Mouse (Mus musculus): ENCODE measurements around the gene Glce. TPM values are rescaled to one million over a fixed set of nuclear protein-coding genes. Genes with fewer than 3 reads are reported as not detected.
A peak's percentile ranks its signal among the peaks of the same experiment; 100 is the strongest.

Gene Glce
- polyA plus RNA-seq, 1 experiment from 2014 or later, result 25.5 TPM

DNA sequence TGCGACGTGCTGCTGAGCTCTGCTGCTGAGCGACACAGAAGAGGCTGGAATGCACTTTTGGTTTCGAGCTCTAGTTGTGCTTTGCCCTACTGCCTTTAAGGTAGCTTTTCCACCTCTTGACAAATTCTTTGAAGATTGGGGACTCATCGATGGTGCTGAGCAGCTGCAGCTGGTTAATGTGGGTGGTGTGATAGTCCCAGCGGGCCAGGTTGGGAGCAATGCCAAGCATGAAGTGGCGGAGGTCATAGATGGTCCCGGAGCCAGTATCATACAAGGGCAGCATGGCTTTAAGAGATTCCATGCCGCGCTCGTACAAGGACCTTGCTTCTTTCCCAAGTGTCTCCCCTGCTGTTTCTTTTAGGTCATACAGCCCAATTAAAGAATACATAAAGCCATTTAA is 62.5 kb downstream of the Glce start:
- Histone ChIP-seq H3K27me3 (ENCODE audit: control insufficient read depth, insufficient read depth, low read length) (no peaks in the 10 kb centered on the region), H3K9me3 (replicated peaks; ENCODE audit: control insufficient read depth, low read length) (no peaks in the 10 kb centered on the region), H3K9ac (ENCODE audit: low read length) (no peak overlapping the region), H3K27ac (ENCODE audit: low read length) (no peak overlapping the region), H3K4me3 (replicated peaks; ENCODE audit: low read length) (no peak overlapping the region), H3K4me2 (ENCODE audit: low read depth, low read length) (no peak overlapping the region), H3K4me1 (ENCODE audit: control insufficient read depth, insufficient read depth, low read length) (no peaks in the 10 kb centered on the region), H3K36me3 (ENCODE audit: control insufficient read depth, insufficient read depth, low read length) (no peaks in the 10 kb centered on the region)
- ATAC-seq (ENCODE audit: insufficient read depth, low FRiP score), result no peak
- WGBS, result 93% methylated on average over 11 of the region's 11 CpGs

- Histone ChIP-seq H3K36me3 (ENCODE audit: control insufficient read depth, insufficient read depth, low read length) (no peaks in the 10 kb centered on the region), H3K9me3 (replicated peaks; ENCODE audit: control insufficient read depth, low read length) (no peaks in the 10 kb centered on the region), H3K4me1 (ENCODE audit: control insufficient read depth, insufficient read depth, low read length) (no peaks in the 10 kb centered on the region), H3K27me3 (ENCODE audit: control insufficient read depth, insufficient read depth, low read length) (no peaks in the 10 kb centered on the region), H3K9ac (ENCODE audit: low read length) (no peak overlapping the region), H3K4me2 (ENCODE audit: low read depth, low read length) (no peak overlapping the region), H3K4me3 (replicated peaks; ENCODE audit: low read length) (no peak overlapping the region), H3K27ac (ENCODE audit: low read length) (no peak overlapping the region)
- 70% methylated on average over 7 of the region's 7 CpGs for WGBS
- no peak for ATAC-seq (ENCODE audit: insufficient read depth, low FRiP score)
These were observed 64.5 kb downstream of the Glce start for GRCm38 (mm10) chr9:62057881-62058506.

DNA sequence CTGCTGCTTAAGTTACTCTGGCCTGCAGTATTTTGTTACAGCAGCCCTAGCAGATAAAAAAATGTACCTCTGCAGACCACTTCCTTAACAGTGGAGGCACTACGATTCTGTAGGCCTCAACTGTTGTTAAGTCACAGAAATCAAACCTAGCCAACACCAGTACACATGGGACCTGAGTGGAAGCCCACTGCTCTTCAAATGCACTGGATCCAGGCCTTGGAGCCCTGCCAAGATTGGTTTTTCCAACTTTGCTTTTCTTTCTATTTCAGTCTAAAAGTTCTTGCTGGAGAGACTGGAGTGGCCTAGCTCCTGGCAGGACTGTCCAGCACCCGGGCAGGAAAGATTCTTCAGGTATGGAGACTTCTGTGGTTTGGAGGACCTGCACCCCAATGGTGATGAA is 66.2 kb downstream of the Glce start:
- 85% methylated on average over 2 of the region's 2 CpGs for WGBS
- no peak overlapping the region for H3K4me2 ChIP-seq (ENCODE audit: low read depth, low read length)

DNA sequence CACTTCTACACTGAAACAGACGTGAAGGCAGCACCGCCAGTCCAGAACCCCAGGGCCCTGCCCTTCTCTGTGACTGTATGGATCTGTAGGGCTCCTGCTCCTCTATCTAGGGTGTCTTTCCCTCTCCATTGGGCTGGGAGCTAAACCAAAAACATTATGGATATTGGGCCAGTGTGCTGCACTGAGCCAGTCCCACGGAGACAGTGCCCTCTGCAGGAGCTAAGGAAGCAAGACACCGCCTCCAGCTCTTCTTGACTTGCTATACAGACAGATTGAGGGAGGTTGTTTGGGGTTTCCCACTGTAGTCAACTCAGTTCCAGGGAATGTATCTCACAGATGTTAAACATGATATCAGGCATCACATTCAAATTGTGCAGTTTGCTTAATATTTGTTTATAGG is 71.7 kb downstream of the Glce start:
- 60% methylated on average over 4 of the region's 4 CpGs for WGBS
- no peaks in the 10 kb centered on the region for H3K27me3 ChIP-seq (ENCODE audit: control insufficient read depth, insufficient read depth, low read length)
- no peak overlapping the region for H3K27ac ChIP-seq (ENCODE audit: low read length)
- no peak overlapping the region for H3K4me2 ChIP-seq (ENCODE audit: low read depth, low read length)
- no peak for ATAC-seq (ENCODE audit: insufficient read depth, low FRiP score)
- no peak overlapping the region for H3K9ac ChIP-seq (ENCODE audit: low read length)
- H3K4me3 ChIP-seq (replicated peaks; ENCODE audit: low read length), result no peak overlapping the region
- H3K9me3 ChIP-seq (replicated peaks; ENCODE audit: control insufficient read depth, low read length), result no peaks in the 10 kb centered on the region
- H3K36me3 ChIP-seq (ENCODE audit: control insufficient read depth, insufficient read depth, low read length), result no peaks in the 10 kb centered on the region
- no peaks in the 10 kb centered on the region for H3K4me1 ChIP-seq (ENCODE audit: control insufficient read depth, insufficient read depth, low read length)

More for the DNA sequence above, 66.2 kb downstream of the Glce start:
- no peaks in the 10 kb centered on the region for H3K36me3 ChIP-seq (ENCODE audit: control insufficient read depth, insufficient read depth, low read length)
- H3K9me3 ChIP-seq (replicated peaks; ENCODE audit: control insufficient read depth, low read length), result no peaks in the 10 kb centered on the region
- H3K27me3 ChIP-seq (ENCODE audit: control insufficient read depth, insufficient read depth, low read length), result no peaks in the 10 kb centered on the region
- H3K4me3 ChIP-seq (replicated peaks; ENCODE audit: low read length), result no peak overlapping the region
- H3K4me1 ChIP-seq (ENCODE audit: control insufficient read depth, insufficient read depth, low read length), result no peaks in the 10 kb centered on the region
- ATAC-seq (ENCODE audit: insufficient read depth, low FRiP score), result no peak
- H3K9ac ChIP-seq (ENCODE audit: low read length), result no peak overlapping the region
- H3K27ac ChIP-seq (ENCODE audit: low read length), result no peak overlapping the region

GRCm38 (mm10) chr9:62049166-62049565 is 73.3 kb downstream of the Glce start:
- ATAC-seq (ENCODE audit: insufficient read depth, low FRiP score), result no peak

DNA sequence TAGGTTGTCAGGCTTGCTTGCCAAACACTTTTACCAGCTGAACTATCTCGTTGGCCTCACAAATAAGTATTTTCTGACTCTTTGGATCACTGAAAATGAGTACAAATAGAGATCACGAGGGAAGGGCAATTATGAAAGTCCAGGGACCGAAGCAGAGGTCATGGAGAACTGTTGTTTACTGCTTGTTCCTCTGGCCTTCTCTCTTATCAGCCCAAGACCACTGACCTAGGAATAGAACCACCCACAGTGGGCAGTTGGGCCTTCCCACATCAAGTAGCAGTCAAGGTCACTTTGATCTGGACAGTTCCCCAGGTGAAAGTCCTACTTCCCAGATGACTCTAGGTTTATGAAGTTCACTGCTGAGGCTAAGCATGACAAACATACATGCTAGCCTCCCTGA is 80.3 kb downstream of the Glce start:
- no peak for ATAC-seq (ENCODE audit: insufficient read depth, low FRiP score)
- no peak overlapping the region for H3K27ac ChIP-seq (ENCODE audit: low read length)
- H3K9me3 ChIP-seq (replicated peaks; ENCODE audit: control insufficient read depth, low read length), result no peaks in the 10 kb centered on the region
- H3K36me3 ChIP-seq (ENCODE audit: control insufficient read depth, insufficient read depth, low read length), result no peaks in the 10 kb centered on the region
- no peak overlapping the region for H3K4me2 ChIP-seq (ENCODE audit: low read depth, low read length)
- H3K4me3 ChIP-seq (replicated peaks; ENCODE audit: low read length), result no peak overlapping the region
- H3K9ac ChIP-seq (ENCODE audit: low read length), result no peak overlapping the region
- 79% methylated on average over 3 of the region's 3 CpGs for WGBS
- H3K4me1 ChIP-seq (ENCODE audit: control insufficient read depth, insufficient read depth, low read length), result peaks cover 2% of the 10 kb centered on the region; the same call in 1 of the 2 replicates
- H3K27me3 ChIP-seq (ENCODE audit: control insufficient read depth, insufficient read depth, low read length), result no peaks in the 10 kb centered on the region

More at GRCm38 (mm10) chr9:62049166-62049565, 73.3 kb downstream of the Glce start:
- H3K4me1 ChIP-seq (ENCODE audit: control insufficient read depth, insufficient read depth, low read length), result no peaks in the 10 kb centered on the region
- H3K4me2 ChIP-seq (ENCODE audit: low read depth, low read length), result no peak overlapping the region
- H3K9me3 ChIP-seq (replicated peaks; ENCODE audit: control insufficient read depth, low read length), result no peaks in the 10 kb centered on the region
- no peaks in the 10 kb centered on the region for H3K36me3 ChIP-seq (ENCODE audit: control insufficient read depth, insufficient read depth, low read length)
- H3K9ac ChIP-seq (ENCODE audit: low read length), result no peak overlapping the region
- 69% methylated on average over 8 of the region's 8 CpGs for WGBS
- H3K4me3 ChIP-seq (replicated peaks; ENCODE audit: low read length), result no peak overlapping the region
- H3K27ac ChIP-seq (ENCODE audit: low read length), result no peak overlapping the region
- no peaks in the 10 kb centered on the region for H3K27me3 ChIP-seq (ENCODE audit: control insufficient read depth, insufficient read depth, low read length)

DNA sequence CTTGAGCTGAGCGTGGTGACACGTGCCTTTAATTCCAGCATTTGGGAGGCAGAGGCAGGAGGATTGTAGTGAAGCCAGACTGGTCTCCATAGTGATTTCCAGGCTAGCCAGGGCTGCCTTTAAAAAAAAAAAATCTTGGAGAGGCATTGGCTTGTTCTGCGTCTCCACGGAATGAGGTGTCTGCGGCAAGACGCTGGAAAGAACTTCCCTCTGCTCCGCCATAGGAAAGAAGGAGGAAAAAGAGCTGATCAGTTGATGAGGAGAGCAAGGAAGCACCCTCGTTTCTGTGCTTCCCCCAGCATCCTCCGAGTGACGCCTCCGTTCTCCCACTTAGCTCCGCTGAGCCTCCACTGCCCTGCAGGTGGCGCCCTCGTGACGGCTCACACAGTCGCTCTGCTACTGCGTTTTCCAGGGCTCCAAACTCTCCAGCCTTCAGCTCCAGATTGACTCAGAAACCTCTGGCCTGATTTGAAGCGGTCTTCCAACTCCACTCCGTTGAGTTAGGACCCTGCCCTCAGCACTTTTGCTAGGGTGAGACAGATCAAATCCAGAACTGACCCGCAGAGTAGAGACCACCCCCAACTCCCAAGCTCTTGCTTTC is 82.3 kb downstream of the Glce start:
- Histone ChIP-seq H3K27me3 (ENCODE audit: control insufficient read depth, insufficient read depth, low read length) (no peaks in the 10 kb centered on the region), H3K4me2 (ENCODE audit: low read depth, low read length) (peak overlapping the region; percentile 38; the same call in 1 of the 2 replicates), H3K9me3 (replicated peaks; ENCODE audit: control insufficient read depth, low read length) (no peaks in the 10 kb centered on the region), H3K4me3 (replicated peaks; ENCODE audit: low read length) (no peak overlapping the region), H3K36me3 (ENCODE audit: control insufficient read depth, insufficient read depth, low read length) (no peaks in the 10 kb centered on the region), H3K27ac (ENCODE audit: low read length) (no peak overlapping the region), H3K4me1 (ENCODE audit: control insufficient read depth, insufficient read depth, low read length) (peaks cover 2% of the 10 kb centered on the region; the same call in 1 of the 2 replicates), H3K9ac (ENCODE audit: low read length) (0 out of 2 replicates have a peak overlapping the region, but pooled peaks have one; percentile 13)
- WGBS, result 7% methylated on average over 20 of the region's 20 CpGs
- peak; percentile 74; the same call in 1 of the 2 replicates for ATAC-seq (ENCODE audit: insufficient read depth, low FRiP score)

DNA sequence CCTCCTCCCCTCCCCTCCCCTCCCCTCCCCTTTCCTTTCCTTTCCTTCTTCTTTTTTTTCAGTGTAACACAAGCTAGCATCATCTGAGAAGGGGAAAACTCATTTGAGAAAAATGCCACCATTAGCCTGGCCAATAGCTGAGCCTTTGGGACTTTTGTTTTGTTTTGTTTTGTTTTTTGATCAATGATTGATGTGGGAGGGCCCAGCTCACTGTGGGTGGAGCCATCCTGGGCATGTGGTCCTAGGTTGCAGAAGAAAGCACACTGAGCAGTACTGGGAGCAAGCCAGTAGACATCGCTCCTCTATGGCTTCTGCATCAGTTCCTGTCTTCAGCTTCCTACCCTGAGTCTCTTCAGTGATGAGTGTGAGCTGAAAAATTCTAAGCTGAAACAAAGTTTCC is 86.6 kb downstream of the Glce start:
- H3K27ac ChIP-seq (ENCODE audit: low read length), result no peak overlapping the region
- no peak for ATAC-seq (ENCODE audit: insufficient read depth, low FRiP score)
- no peak overlapping the region for H3K4me2 ChIP-seq (ENCODE audit: low read depth, low read length)
- no peaks in the 10 kb centered on the region for H3K36me3 ChIP-seq (ENCODE audit: control insufficient read depth, insufficient read depth, low read length)
- no peak overlapping the region for H3K4me3 ChIP-seq (replicated peaks; ENCODE audit: low read length)
- H3K4me1 ChIP-seq (ENCODE audit: control insufficient read depth, insufficient read depth, low read length), result peaks cover 2% of the 10 kb centered on the region; the same call in 1 of the 2 replicates
- 84% methylated on average over 1 of the region's 1 CpGs for WGBS
- H3K9ac ChIP-seq (ENCODE audit: low read length), result no peak overlapping the region
- no peaks in the 10 kb centered on the region for H3K27me3 ChIP-seq (ENCODE audit: control insufficient read depth, insufficient read depth, low read length)
- no peaks in the 10 kb centered on the region for H3K9me3 ChIP-seq (replicated peaks; ENCODE audit: control insufficient read depth, low read length)

- H3K9me3 ChIP-seq (replicated peaks; ENCODE audit: control insufficient read depth, low read length), result no peaks in the 10 kb centered on the region
- no peaks in the 10 kb centered on the region for H3K36me3 ChIP-seq (ENCODE audit: control insufficient read depth, insufficient read depth, low read length)
- H3K4me2 ChIP-seq (ENCODE audit: low read depth, low read length), result no peak overlapping the region
- WGBS, result 87% methylated on average over 3 of the region's 3 CpGs
- H3K9ac ChIP-seq (ENCODE audit: low read length), result no peak overlapping the region
- ATAC-seq (ENCODE audit: insufficient read depth, low FRiP score), result no peak
- H3K27me3 ChIP-seq (ENCODE audit: control insufficient read depth, insufficient read depth, low read length), result no peaks in the 10 kb centered on the region
- no peak overlapping the region for H3K4me3 ChIP-seq (replicated peaks; ENCODE audit: low read length)
- H3K27ac ChIP-seq (ENCODE audit: low read length), result no peak overlapping the region
- no peaks in the 10 kb centered on the region for H3K4me1 ChIP-seq (ENCODE audit: control insufficient read depth, insufficient read depth, low read length)
These were observed 90.2 kb downstream of the Glce start for GRCm38 (mm10) chr9:62032206-62032605.
